Mouse (Mus musculus) limb, embryonic 12.5 days (tissue): ENCODE results near the gene Pyroxd2. TPM values are rescaled to one million over a fixed set of nuclear protein-coding genes. Genes with fewer than 3 reads are reported as not detected.
A peak's percentile ranks its signal among the peaks of the same experiment; 100 is the strongest.

ENCODE experiments used
- ATAC-seq: fragments of 200-750 bp; cut with Nextera tagmentation; 2 replicates; pipeline ENCODE4 v1.8.0; 2017; ENCODE audit warnings: low read depth, moderate TSS enrichment; ENCODE audit not compliant: insufficient number of reproducible peaks, insufficient read depth, low FRiP score, low TSS enrichment
- H3K27ac ChIP-seq: fragments of 300-500 bp; sonication (generic); 2 replicates; pipeline ENCODE4 v1.5.1; 2016; ENCODE audit warnings: mild to moderate bottlenecking, moderate library complexity
- H3K27me3 ChIP-seq: fragments of 300-500 bp; sonication (generic); 2 replicates; pipeline ENCODE4 v1.6.1; 2016; ENCODE audit warnings: mild to moderate bottlenecking, moderate library complexity
- H3K36me3 ChIP-seq: fragments of 300-500 bp; sonication (generic); 2 replicates; pipeline ENCODE4 v1.6.1; 2016; ENCODE audit warnings: mild to moderate bottlenecking, moderate library complexity
- H3K4me1 ChIP-seq: fragments of 300-500 bp; sonication (generic); replicated peaks from 2 replicates; pipeline ENCODE4 v1.6.1; 2016
- H3K4me2 ChIP-seq: fragments of 300-500 bp; sonication (generic); 2 replicates; pipeline ENCODE4 v1.6.1; 2016; ENCODE audit warnings: mild to moderate bottlenecking, moderate library complexity
- H3K4me3 ChIP-seq: fragments of 300-500 bp; sonication (generic); replicated peaks from 2 replicates; pipeline ENCODE4 v1.5.1; 2016; ENCODE audit warnings: mild to moderate bottlenecking
- H3K9ac ChIP-seq: fragments of 300-500 bp; sonication (generic); replicated peaks from 2 replicates; pipeline ENCODE4 v1.6.1; 2016; ENCODE audit warnings: mild to moderate bottlenecking, moderate library complexity
- H3K9me3 ChIP-seq: fragments of 300-500 bp; sonication (generic); 2 replicates; pipeline ENCODE4 v1.6.1; 2016; ENCODE audit warnings: mild to moderate bottlenecking, moderate library complexity
- WGBS: fragments of 180-500 bp; shearing (Covaris S2); methylation state at CpG from one replicate; pipeline ENCODE4 v1.1.7; 2016; 5-methylcytosine and 5-hydroxymethylcytosine counted together
- polyA plus RNA-seq: library from polyadenylated mRNA; unstranded; fragments of >200 nt; fragmentation: Nextera tagmentation; extraction: Ambion mirVana; gene quantifications from 2 replicates; pipeline ENCODE4 v1.2.1, GENCODE M21; 2016

Gene Pyroxd2
- polyA plus RNA-seq, 1 experiment from 2014 or later: 1.2 TPM

- peaks cover 54% of the 10 kb centered on the region for H3K4me1 ChIP-seq
- 20% methylated on average over 16 of the region's 16 CpGs for WGBS
Observed at GRCm38 (mm10) chr19:42725056-42725972, 27.3 kb downstream of the Pyroxd2 start.

GRCm38 (mm10) chr19:42723302-42723701 lies 29.3 kb downstream of the Pyroxd2 start:
- 60% methylated on average over 6 of the region's 6 CpGs for WGBS
- peaks cover 18% of the 10 kb centered on the region for H3K27me3 ChIP-seq
- no peak overlapping the region for H3K9ac ChIP-seq
- no peaks in the 10 kb centered on the region for H3K9me3 ChIP-seq
- no peak overlapping the region for H3K4me3 ChIP-seq
- no peak overlapping the region for H3K4me2 ChIP-seq
- H3K4me1 ChIP-seq: peaks cover 69% of the 10 kb centered on the region
- peak overlapping the region; percentile 62; the same call in 1 of the 2 replicates for H3K27ac ChIP-seq
- no peak for ATAC-seq
- no peaks in the 10 kb centered on the region for H3K36me3 ChIP-seq

More at GRCm38 (mm10) chr19:42725056-42725972, 27.3 kb downstream of the Pyroxd2 start:
- no peaks in the 10 kb centered on the region for H3K36me3 ChIP-seq
- no peak overlapping the region for H3K4me2 ChIP-seq
- H3K9me3 ChIP-seq: no peaks in the 10 kb centered on the region
- H3K27me3 ChIP-seq: peaks cover 16% of the 10 kb centered on the region
- no peak overlapping the region for H3K27ac ChIP-seq
- 0 out of 2 replicates have a peak, but pooled peaks have one; percentile 43 for ATAC-seq
- no peak overlapping the region for H3K9ac ChIP-seq
- H3K4me3 ChIP-seq: no peak overlapping the region

GRCm38 (mm10) chr19:42722500-42722899 lies 30.1 kb downstream of the Pyroxd2 start:
- Histone ChIP-seq H3K9ac (no peak overlapping the region), H3K36me3 (no peaks in the 10 kb centered on the region), H3K4me1 (peaks cover 77% of the 10 kb centered on the region), H3K27ac (peak overlapping the region; percentile 62), H3K27me3 (peaks cover 18% of the 10 kb centered on the region; the same call in 1 of the 2 replicates), H3K9me3 (no peaks in the 10 kb centered on the region), H3K4me3 (no peak overlapping the region), H3K4me2 (no peak overlapping the region)
- peak; percentile 82 for ATAC-seq
- 6% methylated on average over 2 of the region's 2 CpGs for WGBS

GRCm38 (mm10) chr19:42718101-42718500 lies 34.5 kb downstream of the Pyroxd2 start:
- peaks cover 45% of the 10 kb centered on the region for H3K4me1 ChIP-seq
- no peaks in the 10 kb centered on the region for H3K9me3 ChIP-seq
- H3K9ac ChIP-seq: no peak overlapping the region
- H3K27me3 ChIP-seq: peaks cover 9% of the 10 kb centered on the region; the same call in 1 of the 2 replicates
- no peak for ATAC-seq
- 79% methylated on average over 3 of the region's 3 CpGs for WGBS
- no peak overlapping the region for H3K4me2 ChIP-seq
- no peaks in the 10 kb centered on the region for H3K36me3 ChIP-seq
- H3K4me3 ChIP-seq: no peak overlapping the region
- H3K27ac ChIP-seq: no peak overlapping the region

GRCm38 (mm10) chr19:42717668-42718067 lies 34.9 kb downstream of the Pyroxd2 start:
- Histone ChIP-seq H3K4me1 (peaks cover 40% of the 10 kb centered on the region), H3K9me3 (no peaks in the 10 kb centered on the region), H3K27ac (no peak overlapping the region), H3K4me3 (no peak overlapping the region), H3K27me3 (peaks cover 9% of the 10 kb centered on the region; the same call in 1 of the 2 replicates), H3K36me3 (no peaks in the 10 kb centered on the region), H3K4me2 (no peak overlapping the region), H3K9ac (no peak overlapping the region)
- WGBS: 38% methylated on average over 5 of the region's 5 CpGs
- ATAC-seq: no peak

- no peak overlapping the region for H3K4me3 ChIP-seq
- H3K36me3 ChIP-seq: no peaks in the 10 kb centered on the region
- no peak for ATAC-seq
- no peaks in the 10 kb centered on the region for H3K9me3 ChIP-seq
- no peak overlapping the region for H3K27ac ChIP-seq
- peaks cover 9% of the 10 kb centered on the region; the same call in 1 of the 2 replicates for H3K27me3 ChIP-seq
- H3K9ac ChIP-seq: no peak overlapping the region
- H3K4me1 ChIP-seq: peaks cover 29% of the 10 kb centered on the region
- H3K4me2 ChIP-seq: no peak overlapping the region
- 60% methylated on average over 7 of the region's 7 CpGs for WGBS
Observed at GRCm38 (mm10) chr19:42716507-42716906, 36.1 kb downstream of the Pyroxd2 start.

GRCm38 (mm10) chr19:42713770-42714169 lies 38.8 kb downstream of the Pyroxd2 start:
- no peak overlapping the region for H3K4me2 ChIP-seq
- peaks cover 16% of the 10 kb centered on the region for H3K4me1 ChIP-seq
- no peak overlapping the region for H3K4me3 ChIP-seq
- no peak for ATAC-seq
- 83% methylated on average over 9 of the region's 9 CpGs for WGBS
- H3K9ac ChIP-seq: no peak overlapping the region
- H3K9me3 ChIP-seq: no peaks in the 10 kb centered on the region
- no peaks in the 10 kb centered on the region for H3K27me3 ChIP-seq
- no peaks in the 10 kb centered on the region for H3K36me3 ChIP-seq
- no peak overlapping the region for H3K27ac ChIP-seq

- 92% methylated on average over 10 of the region's 10 CpGs for WGBS
- no peak for ATAC-seq
Observed at GRCm38 (mm10) chr19:42699426-42699825, 53.1 kb downstream of the Pyroxd2 start.

GRCm38 (mm10) chr19:42698576-42698975 lies 54.0 kb downstream of the Pyroxd2 start:
- Histone ChIP-seq H3K4me1 (peaks cover 30% of the 10 kb centered on the region), H3K36me3 (no peaks in the 10 kb centered on the region), H3K27ac (no peak overlapping the region), H3K4me3 (no peak overlapping the region), H3K9me3 (no peaks in the 10 kb centered on the region), H3K9ac (no peak overlapping the region), H3K4me2 (no peak overlapping the region), H3K27me3 (no peaks in the 10 kb centered on the region)
- WGBS: 79% methylated on average over 2 of the region's 2 CpGs
- ATAC-seq: 0 out of 2 replicates have a peak, but pooled peaks have one; percentile 4

More at GRCm38 (mm10) chr19:42699426-42699825, 53.1 kb downstream of the Pyroxd2 start:
- Histone ChIP-seq H3K4me2 (no peak overlapping the region), H3K36me3 (no peaks in the 10 kb centered on the region), H3K9ac (no peak overlapping the region), H3K27me3 (no peaks in the 10 kb centered on the region), H3K9me3 (no peaks in the 10 kb centered on the region), H3K4me3 (no peak overlapping the region), H3K4me1 (peaks cover 33% of the 10 kb centered on the region), H3K27ac (no peak overlapping the region)

- no peak overlapping the region for H3K4me2 ChIP-seq
- H3K27me3 ChIP-seq: no peaks in the 10 kb centered on the region
- ATAC-seq: peak; percentile 48; the same call in 1 of the 2 replicates
- WGBS: 21% methylated on average over 6 of the region's 6 CpGs
- no peak overlapping the region for H3K9ac ChIP-seq
- peak overlapping the region; percentile 68 for H3K27ac ChIP-seq
- H3K9me3 ChIP-seq: no peaks in the 10 kb centered on the region
- peaks cover 30% of the 10 kb centered on the region for H3K4me1 ChIP-seq
- H3K36me3 ChIP-seq: no peaks in the 10 kb centered on the region
- H3K4me3 ChIP-seq: no peak overlapping the region
Observed at GRCm38 (mm10) chr19:42697336-42697735, 55.2 kb downstream of the Pyroxd2 start.

GRCm38 (mm10) chr19:42690256-42690655 lies 62.3 kb downstream of the Pyroxd2 start:
- Histone ChIP-seq H3K4me2 (no peak overlapping the region), H3K27ac (no peak overlapping the region), H3K4me1 (peaks cover 13% of the 10 kb centered on the region), H3K36me3 (no peaks in the 10 kb centered on the region), H3K9ac (no peak overlapping the region), H3K9me3 (no peaks in the 10 kb centered on the region), H3K4me3 (no peak overlapping the region), H3K27me3 (peaks cover 5% of the 10 kb centered on the region)
- no peak for ATAC-seq
- WGBS: 89% methylated on average over 1 of the region's 1 CpGs
